Mouse (Mus musculus) kidney, postnatal 4 days (tissue): ENCODE results near the gene Tpgs1.

Experiments
- DNase-seq, 2 experiments: peaks; one replicate each; pipeline ENCODE4 v3.0.0; 2021; ENCODE audit warnings: mixed read lengths in 2 of 2

Tpgs1 gene

DNA sequence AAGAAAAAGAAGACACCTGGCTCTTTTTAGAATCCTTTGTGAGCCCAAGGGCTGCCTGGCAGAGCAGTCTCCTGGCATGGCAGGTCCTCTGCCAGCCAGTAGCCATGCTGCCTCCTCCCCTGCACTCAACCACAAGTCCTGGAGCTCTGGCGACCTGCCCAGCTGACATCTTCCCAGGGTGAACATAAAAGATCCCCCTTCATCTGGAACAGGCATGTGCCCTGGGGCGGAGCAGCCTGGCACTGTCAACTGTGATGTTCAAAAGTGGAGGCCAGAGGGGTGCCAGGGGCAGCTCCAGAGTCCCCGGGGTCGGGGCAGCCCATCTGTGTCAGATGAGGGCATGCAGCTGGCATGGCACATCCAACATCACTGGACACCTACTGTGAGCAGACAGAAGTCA is 45.8 kb downstream of the Tpgs1 start:
- DNase-seq, result no peak

DNA sequence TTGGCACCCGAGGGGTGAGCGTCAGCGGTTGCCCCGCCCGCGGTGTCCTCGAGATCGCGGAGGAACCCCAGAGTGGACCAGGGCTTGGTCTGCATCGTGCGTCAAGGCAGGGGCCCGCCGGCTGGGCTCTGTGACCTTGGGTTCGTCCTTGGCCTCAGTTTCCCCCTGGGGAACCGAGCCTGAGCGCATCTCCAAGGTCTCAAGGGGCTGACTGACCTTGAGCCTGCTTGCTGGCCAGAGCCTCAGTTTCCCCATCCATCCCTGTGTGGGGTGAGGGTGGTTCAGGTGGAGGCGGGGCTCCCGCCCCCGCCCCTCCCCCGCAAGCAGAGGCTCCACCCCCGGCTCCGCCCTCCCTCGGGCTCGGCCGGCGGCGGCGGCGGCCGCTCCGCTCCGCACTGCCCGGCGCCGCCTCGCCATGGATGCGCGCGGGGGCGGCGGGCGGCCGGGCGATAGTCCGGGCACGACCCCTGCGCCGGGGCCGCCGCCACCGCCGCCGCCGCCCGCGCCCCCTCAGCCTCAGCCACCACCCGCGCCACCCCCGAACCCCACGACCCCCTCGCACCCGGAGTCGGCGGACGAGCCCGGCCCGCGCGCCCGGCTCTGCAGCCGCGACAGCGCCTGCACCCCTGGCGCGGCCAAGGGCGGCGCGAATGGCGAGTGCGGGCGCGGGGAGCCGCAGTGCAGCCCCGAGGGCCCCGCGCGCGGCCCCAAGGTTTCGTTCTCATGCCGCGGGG is 47.3 kb downstream of the Tpgs1 start, which contains the start of gene Hcn2:
Gene Hcn2 (plus strand): TSS at position 381 of the 734 bp plus-strand sequence.
- no peak for DNase-seq

DNA sequence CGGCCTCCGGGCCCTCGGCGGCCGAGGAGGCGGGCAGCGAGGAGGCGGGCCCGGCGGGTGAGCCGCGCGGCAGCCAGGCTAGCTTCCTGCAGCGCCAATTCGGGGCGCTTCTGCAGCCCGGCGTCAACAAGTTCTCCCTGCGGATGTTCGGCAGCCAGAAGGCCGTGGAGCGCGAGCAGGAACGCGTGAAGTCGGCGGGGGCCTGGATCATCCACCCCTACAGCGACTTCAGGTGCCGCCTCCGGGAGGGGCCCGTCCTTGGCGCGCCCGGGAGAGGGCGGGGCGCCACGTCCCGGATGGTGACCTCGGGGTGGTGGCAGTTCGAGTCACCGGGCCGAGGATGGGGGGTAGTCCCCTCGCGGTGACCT is 47.8 kb downstream of the Tpgs1 start:
- DNase-seq, result peak in 1 of 2 experiments; percentile 53

DNA sequence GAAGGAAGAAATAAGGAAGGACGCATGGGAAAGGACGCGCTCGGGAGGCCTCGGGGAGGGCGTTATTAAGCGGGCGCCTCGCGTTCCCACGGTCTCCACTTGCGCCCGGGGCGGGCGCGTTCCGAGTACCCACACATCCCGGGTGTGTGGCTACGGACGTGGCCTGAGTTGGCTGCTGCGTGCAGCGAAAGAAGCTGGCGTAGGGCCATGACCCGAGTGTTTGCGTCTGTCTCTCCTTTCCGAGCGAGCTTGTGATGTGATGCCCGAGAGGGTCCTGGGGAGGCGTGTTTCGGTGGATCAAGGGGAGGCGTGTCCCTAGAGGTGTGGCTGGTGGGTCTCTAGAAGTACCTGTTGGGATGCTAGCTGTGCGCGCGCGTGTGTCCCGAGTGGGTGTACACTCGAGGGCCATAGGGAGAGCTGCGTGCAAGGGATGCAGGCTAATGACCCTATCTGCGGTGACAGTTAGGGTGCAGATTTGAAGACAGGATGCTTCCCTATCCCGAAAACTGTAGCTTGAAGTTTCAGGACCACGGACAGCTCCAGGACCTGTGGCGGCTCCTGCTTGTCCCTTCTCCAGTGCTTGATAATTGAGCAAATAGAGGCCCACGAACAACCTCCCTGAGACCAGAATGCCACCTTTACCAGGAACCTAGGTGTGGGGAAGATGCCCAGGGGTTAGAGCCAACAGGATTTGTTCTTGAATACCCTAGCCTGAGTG is 48.6 kb downstream of the Tpgs1 start:
- DNase-seq, result peak; percentile 90 to 91

DNA sequence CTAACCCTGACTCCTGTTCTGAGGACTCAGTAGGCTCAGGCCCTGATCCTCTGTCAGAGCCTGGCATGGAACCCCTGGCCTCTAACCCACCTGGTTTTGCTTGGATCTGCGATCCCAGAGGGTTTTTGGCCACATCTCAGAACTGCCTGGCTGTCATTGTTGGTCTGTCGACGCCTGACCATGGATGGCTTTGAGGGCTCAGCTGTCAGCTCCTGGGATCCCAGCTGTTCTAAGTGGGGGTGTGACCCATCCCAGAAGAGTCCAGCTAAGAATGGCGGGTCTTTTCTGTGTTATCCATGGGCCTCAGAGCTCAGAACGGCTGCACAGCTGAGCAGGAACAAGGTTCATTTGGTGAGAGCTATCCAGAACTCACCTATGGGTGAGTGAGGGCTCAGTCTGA is 51.9 kb downstream of the Tpgs1 start:
- no peak for DNase-seq

DNA sequence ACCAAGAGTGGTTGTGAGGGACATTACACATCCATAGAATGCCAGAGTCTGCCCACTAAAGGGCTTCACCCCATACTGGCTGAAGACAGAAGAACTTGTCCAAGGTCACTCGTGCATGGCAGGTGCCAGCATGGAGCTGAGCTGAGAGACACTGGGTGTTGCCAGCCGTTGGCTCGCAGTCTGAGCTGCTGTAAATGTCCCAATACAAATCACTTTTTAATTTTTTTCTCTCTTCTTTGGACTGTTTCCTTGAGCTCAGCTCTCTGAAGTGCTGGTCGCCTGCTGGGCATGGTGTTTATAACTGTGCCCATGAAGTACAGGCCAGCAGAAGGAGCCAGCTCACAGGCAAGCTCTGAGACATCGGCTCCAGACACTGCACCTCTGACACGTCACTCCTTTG is 53.9 kb downstream of the Tpgs1 start:
- no peak for DNase-seq

GRCm38 (mm10) chr10:79723692-79724091 is 54.5 kb downstream of the Tpgs1 start:
- no peak for DNase-seq
